Mouse (Mus musculus) heart, adult 11 months (tissue): ENCODE data around the gene Fam47e.

Experiments used
- DNase-seq: peaks from one replicate; pipeline ENCODE4 v3.0.0; 2022

Fam47e gene

DNA sequence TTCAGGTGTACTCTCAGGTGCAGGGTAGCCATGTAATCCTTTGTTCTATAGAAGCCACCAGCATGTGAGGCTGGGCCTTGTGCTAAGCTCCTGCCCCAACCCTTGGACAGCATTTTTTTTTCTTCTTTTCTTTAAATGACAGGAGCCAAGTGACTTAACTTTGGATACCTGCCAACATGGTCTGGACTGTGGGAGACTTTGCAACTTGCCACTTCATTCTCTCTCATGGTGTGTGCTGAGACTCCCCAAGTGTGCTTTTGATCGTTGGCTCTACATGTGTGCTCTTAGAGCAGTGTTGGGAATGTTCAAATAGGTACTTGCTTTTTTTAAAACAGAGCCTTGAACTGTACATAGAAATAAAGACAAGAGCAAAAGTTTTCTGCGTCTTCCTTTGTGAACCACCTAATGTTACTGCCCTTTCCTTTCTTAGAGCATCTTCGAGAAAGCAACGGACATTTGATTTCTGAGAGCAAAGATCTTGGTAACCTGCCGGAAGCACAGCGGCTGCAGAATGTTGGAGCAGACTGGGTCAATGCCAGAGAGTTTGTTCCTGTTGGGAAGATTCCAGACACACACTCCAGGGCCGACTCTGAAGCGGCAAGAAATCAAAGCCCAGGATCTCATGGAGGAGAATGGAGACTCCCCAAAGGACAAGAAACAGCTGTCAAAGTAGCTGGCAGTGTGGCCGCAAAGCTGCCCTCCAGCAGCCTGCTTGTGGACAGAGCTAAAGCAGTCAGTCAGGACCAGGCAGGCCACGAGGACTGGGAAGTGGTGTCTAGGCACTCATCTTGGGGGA is 49.8 kb downstream of the Fam47e start:
- DNase-seq = peak; percentile 92

DNA sequence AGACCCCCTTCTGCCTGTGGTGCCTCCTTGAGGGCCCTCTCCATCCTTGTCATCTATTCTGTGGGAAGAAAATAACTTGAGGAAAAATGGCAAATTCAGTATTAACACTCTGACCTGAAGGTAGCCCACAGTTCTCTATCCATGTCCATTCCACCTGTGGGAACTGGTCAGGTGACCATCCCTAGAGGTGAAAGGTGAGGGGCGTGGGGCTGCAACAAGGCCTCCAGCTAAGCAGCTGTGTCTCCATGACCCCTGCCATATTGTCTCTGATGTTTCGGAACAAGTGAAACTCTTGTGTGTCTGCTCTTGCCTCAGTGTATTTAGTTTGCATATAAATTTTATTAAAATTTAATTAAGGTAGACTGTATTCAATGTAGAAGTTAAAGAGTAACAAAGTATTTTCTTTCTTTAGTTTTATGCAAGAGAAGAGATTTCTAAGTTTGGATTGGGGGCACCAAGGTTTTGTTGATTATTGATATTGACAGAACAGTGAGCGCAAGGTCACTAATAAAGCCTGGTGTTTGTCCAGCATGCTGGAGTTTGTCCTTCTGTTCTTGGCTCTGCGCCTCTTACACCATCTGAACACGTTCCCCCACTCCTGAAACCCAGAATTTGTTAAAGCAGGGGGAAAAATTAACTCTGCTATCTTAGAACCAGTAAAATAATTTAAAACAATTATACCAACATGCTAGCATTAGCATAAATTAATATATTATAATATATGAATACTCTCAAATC is 52.8 kb downstream of the Fam47e start:
- DNase-seq = no peak

DNA sequence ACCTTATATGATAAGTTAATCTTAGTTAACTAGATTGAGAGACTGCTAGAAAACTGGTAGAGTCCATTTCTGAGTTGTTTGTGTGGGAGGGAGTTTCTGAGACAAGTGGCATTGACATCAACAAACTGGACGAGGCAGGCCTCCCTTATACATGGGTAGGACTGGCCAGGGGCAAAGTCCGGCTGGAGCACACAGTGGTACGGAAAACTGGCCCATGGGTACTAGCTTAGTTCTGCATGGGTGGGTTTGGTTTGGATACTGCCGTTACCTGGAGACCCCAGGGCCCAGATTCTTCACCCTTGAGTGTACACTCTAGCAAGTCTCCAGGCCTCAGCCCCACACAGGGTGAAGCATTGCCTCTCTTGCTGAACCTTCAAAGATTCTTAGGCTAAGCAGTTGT is 57.9 kb downstream of the Fam47e start:
- peak; percentile 46 for DNase-seq

DNA sequence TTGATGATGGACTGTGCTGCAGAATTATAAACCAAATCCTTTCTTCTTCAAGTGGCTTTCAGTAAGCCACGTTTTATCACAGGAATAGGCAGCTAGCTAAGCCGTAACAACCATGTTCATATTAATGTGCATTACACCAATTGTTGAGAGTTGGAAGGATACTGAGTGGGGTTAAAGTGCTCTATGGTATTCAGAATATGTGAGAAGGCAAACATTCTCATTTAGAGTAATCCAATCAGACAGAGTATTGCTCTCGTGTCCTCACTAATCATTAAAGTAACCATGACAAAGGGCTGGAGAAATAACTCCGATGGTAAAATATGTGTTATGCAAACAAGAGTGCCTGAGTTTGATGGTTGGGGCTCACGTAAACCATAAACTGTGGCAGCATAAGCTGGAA is 67.0 kb downstream of the Fam47e start:
- DNase-seq = no peak

DNA sequence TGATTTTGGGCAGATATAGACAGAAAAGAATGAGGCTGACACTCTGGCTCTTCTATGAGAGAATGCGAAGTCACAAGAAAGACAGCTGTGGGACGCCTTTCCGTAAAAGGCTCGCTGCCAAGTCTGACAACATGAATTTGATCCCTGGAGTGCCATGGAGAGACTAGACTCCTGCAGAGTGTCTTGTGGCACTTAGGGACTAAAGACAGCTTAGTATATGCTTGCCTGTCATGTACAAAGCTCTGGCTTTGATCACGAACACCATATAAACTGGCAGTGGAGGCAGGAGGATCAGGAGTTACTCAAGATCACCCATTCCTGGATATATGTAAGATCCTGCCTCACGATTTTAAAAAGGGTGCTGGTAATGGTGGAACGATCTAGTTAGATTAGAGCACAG is 73.0 kb downstream of the Fam47e start:
- DNase-seq = peak; percentile 86

DNA sequence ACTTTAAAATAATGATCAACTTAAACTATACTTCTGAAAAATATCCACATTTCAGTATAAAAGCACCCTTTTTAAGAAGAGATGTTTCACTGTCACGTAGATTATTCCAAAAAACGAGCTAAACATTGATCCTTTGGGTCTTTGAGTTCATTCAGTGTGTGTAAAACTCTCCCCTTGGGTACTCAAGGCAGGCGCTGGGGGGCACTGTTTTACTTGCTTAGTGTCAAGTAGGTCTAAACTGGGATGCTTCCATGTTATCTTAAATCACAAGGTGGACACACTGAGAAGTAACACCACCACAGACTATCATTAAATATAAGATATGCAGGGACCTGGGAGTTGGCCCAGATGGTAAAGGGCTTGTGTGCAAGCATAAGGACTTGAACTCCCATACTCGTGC is 78.7 kb downstream of the Fam47e start:
- peak; percentile 71 for DNase-seq

DNA sequence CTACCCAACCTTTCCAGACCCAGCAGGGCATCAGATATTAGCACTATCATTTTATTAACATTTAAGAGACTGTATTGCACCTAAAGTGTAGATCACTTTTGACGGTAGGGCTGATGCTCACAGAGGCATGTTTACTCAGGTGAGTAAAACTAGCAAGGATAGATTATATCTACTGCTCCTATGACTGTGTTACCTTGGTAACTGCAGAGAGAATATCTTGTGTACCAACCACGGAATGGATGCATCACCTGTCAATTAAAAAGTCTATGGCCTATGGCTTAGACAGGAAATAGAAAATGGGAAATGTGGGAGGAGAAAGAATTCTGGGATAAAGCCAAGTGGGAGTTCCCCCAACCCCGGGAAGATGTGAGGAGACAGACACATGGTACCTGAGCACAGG is 80.0 kb downstream of the Fam47e start:
- DNase-seq = no peak

DNA sequence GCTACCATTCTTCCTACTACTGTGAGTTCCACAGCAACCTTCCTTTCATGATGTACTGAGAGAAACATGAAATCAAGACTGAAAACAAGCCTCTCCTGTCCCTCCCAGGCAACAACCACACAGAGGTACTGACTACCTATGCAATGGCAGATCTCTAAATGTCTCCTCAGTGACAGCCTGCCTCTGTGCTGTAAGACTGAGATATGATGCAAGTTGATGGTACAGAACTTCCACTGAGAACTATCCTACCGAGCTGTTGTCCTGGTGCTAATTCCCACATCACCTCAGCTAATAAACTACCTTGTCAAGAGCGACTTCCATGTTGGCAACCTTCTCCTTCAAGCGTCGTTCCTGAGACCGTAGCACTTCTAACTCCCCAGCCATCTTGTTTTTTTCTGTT is 81.0 kb downstream of the Fam47e start:
- peak; percentile 60 for DNase-seq

DNA sequence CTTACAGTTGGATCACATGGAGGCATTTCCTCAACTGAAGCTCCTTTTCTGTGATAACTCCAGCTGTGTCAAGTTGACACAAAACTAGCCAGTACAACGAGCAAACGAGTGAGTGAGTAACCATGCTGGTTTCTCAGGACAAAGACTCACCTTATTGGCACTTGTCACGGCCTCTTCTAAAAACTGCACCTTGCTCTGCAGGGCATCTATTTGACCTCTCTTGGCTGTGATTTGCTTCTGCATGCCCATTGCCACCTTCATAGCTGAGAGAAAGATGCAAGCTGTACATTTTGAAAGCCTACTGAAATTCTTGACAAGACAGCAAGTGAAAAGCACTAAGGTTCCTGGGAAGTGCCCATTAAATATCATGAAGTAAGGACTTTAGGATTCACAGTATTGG is 86.0 kb downstream of the Fam47e start:
- no peak for DNase-seq
